Mouse (Mus musculus) cortical plate, adult 2 months (tissue): ENCODE measurements around the gene Gpm6b. TPM values are rescaled to one million over a fixed set of nuclear protein-coding genes. Genes with fewer than 3 reads are reported as not detected.

Experiments
- H3K27ac ChIP-seq: fragments of 200-500 bp; 2 replicates; pipeline ENCODE4 v1.5.1; 2012; ENCODE audit warnings: low read length, control low read depth, inconsistent platforms; ENCODE audit not compliant: insufficient read depth
- H3K4me1 ChIP-seq: fragments of 200-500 bp; 2 replicates; pipeline ENCODE4 v1.6.1; 2011; ENCODE audit warnings: low read length; ENCODE audit not compliant: control insufficient read depth, insufficient read depth
- H3K4me3 ChIP-seq: fragments of 200-500 bp; 2 replicates; pipeline ENCODE4 v1.5.1; 2011; ENCODE audit warnings: mild to moderate bottlenecking, low read length, control low read depth; ENCODE audit not compliant: insufficient read depth
- CTCF ChIP-seq: fragments of 200-500 bp; IDR thresholded peaks from 2 replicates; pipeline ENCODE4 v1.5.1; 2011; ENCODE audit warnings: mild to moderate bottlenecking, control low read depth, low read length; ENCODE audit not compliant: insufficient read depth; ENCODE audit errors: extremely low read depth
- POLR2A ChIP-seq: fragments of 200-500 bp; IDR thresholded peaks from 2 replicates; pipeline ENCODE4 v1.6.1; 2011; ENCODE audit warnings: mild to moderate bottlenecking, low read length, control low read depth; ENCODE audit not compliant: insufficient read depth; ENCODE audit errors: extremely low read depth
- polyA plus RNA-seq: library from polyadenylated mRNA; depleted of rRNA; stranded (reverse); fragments of >200 nt; gene quantifications from 2 replicates; pipeline ENCODE4 v1.2.3, GENCODE M21; 2012

Gene Gpm6b
- polyA plus RNA-seq, 1 experiment: 616 TPM

DNA sequence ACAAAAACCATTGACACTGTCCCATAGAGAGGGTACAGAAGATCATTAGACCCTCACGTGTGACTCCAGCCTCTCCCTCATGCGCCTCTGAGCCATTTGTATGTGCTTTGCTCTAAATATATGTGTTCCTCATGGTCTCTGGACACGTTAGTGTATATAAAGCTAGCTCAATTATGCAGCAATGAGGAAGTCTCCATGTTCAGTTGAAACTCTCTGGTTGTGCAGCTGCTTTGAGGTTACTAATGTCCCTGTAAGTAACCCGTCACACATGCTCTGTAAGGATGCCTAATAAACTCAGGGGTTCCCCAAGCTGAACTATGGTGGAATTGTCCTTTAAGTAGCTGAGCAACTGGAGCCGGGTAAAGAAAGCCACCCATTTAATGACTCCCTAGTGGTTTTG is 88.9 kb downstream of the Gpm6b start:
- TF ChIP-seq POLR2A (no peak), CTCF (no peak)
- no peak overlapping the region for H3K27ac ChIP-seq
- H3K4me3 ChIP-seq: no peak overlapping the region
- peaks cover 2% of the 10 kb centered on the region for H3K4me1 ChIP-seq

- TF ChIP-seq CTCF: no peak
- no peak for TF ChIP-seq POLR2A
- H3K27ac ChIP-seq: peak overlapping the region; percentile 71; the same call in 1 of the 2 replicates
- peaks cover 2% of the 10 kb centered on the region for H3K4me1 ChIP-seq
- no peak overlapping the region for H3K4me3 ChIP-seq
Measured at GRCm38 (mm10) chrX:166328219-166328901, 89.6 kb downstream of the Gpm6b start.

DNA sequence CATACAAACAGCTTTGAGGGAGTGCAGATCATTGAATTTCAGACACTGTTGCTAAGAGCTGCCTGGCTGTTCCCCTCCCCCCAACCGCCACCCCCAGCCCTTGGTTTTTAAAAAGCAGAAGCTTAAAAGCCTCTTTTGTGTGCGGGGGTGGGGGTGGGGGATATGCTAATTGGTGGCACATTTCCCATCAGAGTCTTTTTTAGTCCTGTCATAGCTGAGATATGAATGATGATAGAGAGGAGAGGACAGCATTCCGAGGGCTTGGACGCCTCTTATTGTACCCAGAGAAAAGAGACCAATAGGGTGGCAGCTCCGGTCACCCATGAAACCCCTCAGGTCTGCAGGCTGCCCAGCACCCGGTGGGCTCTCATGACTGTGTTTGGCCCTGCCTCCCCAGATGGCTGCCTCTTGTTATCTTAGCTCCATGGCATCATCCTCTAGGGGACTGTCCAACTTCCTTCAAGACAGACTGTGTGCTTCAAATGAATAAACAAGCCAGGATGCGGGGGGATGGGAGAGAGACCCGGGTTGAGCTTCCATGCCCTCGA is 90.3 kb downstream of the Gpm6b start:
- Histone ChIP-seq H3K4me3 (no peak overlapping the region), H3K4me1 (peaks cover 2% of the 10 kb centered on the region), H3K27ac (peak overlapping the region; percentile 73; the same call in 1 of the 2 replicates)
- no peak for TF ChIP-seq POLR2A

DNA sequence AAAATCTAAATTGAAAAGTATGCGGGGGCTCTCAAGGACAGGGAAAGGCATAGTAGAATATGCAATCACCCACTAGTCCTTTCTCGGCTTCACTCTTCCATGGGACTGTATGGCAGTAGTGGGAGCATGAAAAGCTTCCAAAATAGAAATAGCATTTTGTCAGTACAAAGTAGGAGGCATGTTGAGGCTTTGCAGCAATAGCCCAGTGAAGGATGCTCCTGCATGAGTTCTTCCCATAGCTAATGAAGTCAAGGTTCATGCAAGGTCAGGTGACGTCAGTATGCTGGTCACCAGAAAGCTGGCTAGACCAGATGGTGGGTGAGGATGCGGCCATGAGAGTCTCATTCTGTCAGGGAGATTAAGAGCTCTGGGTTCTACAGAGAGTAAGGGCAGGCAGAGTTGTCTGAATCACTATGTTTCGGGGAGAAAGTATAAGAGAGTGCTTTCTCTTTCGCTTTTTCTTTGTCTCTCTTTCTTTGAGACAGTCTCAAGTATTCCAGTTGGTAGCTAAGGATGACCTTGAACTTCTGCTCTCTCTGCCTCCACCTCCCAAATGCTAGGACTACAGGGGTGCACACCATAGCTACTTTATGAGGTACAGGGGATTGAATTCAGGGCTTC is 95.9 kb downstream of the Gpm6b start:
- Histone ChIP-seq H3K4me1 (peaks cover 7% of the 10 kb centered on the region), H3K27ac (peak overlapping the region; percentile 57; the same call in 1 of the 2 replicates), H3K4me3 (no peak overlapping the region)
- TF ChIP-seq POLR2A: no peak
- no peak for TF ChIP-seq CTCF

DNA sequence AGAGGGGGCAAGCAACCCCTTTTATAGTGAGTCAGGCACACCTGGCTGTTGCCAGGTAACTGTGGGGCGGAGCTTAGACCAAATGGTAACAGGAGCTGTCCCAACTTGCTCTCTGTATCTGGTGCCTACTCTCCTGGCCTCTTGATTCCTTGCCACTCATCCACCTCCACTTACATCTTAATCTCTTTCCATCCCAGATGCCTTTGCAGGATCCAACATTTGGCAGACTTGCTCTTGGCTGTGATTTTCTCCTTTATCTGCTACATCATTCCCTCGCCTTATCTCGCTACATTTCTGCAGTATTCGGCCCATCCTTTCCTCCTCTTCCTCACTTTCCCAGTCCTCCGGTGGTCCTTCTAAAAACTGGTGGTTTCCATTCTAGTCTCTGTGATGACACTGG is 99.6 kb downstream of the Gpm6b start:
- no peak for TF ChIP-seq CTCF
- Histone ChIP-seq H3K27ac (peak overlapping the region; percentile 48; the same call in 1 of the 2 replicates), H3K4me1 (peaks cover 10% of the 10 kb centered on the region), H3K4me3 (no peak overlapping the region)

- Histone ChIP-seq H3K4me1 (peaks cover 10% of the 10 kb centered on the region), H3K27ac (peak overlapping the region; percentile 48; the same call in 1 of the 2 replicates), H3K4me3 (no peak overlapping the region)
- no peak for TF ChIP-seq POLR2A
- TF ChIP-seq CTCF: no peak
Measured at GRCm38 (mm10) chrX:166338784-166339520, 100.2 kb downstream of the Gpm6b start.

DNA sequence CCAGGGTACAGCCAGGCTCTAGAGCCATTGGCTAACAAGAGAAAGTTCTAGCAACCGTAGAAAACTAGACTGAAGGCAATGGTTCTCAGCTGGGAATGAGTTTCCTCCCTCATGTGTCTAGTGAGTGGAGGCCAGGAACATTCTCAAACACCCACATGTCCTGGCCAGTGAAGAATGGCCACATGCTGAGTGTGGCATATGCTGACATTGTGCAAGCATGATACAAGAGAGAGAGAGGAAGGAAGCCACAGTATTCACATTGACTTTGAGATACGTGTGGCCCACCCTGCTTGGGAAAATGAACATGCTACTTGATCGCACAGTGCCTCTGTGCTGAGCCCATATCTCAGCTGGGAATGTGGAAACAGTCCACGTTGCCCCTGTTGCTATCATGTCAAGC is 101.2 kb downstream of the Gpm6b start:
- Histone ChIP-seq H3K4me3 (no peak overlapping the region), H3K27ac (peak overlapping the region; percentile 21; the same call in 1 of the 2 replicates), H3K4me1 (peaks cover 7% of the 10 kb centered on the region)
- TF ChIP-seq POLR2A: no peak
- no peak for TF ChIP-seq CTCF

DNA sequence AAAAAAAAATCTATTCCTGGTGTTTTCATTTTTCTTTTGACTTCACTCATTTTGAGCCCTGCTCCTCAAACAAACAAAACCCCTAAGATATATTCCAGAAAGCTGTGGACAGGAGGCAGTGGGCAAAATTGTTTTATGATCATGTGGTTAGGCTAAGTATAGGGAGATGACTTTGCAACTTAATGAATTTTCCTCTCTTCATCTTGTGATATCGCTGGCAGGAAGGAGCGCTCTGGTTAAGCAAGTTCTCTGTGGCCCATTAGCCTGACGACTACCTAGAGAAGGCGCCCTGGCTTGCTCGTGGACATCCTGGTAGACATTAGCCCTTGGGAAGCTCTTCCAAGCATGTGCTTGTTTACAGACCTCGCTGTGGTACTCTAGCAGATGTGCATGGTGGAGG is 103.1 kb downstream of the Gpm6b start:
- peaks cover 5% of the 10 kb centered on the region for H3K4me1 ChIP-seq

GRCm38 (mm10) chrX:166344228-166345015 is 105.7 kb downstream of the Gpm6b start:
- peak overlapping the region; percentile 99 for H3K27ac ChIP-seq
- H3K4me3 ChIP-seq: peak overlapping the region; percentile 66
- H3K4me1 ChIP-seq: peaks cover 3% of the 10 kb centered on the region
- peak; percentile 74 for TF ChIP-seq POLR2A
- TF ChIP-seq CTCF: no peak

More for the DNA sequence above, 103.1 kb downstream of the Gpm6b start:
- TF ChIP-seq POLR2A: no peak
- no peak for TF ChIP-seq CTCF
- Histone ChIP-seq H3K4me3 (no peak overlapping the region), H3K27ac (no peak overlapping the region)
